In genomic region chr1:80390366-80390765, GRCm38 (mm10) we compare ENCODE assay signal across 22 mouse cellular contexts. TPM values are rescaled to one million over a fixed set of nuclear protein-coding genes. Genes with fewer than 3 reads are reported as not detected.
A peak's percentile ranks its signal among the peaks of the same experiment; 100 is the strongest.
DNase-seq lines count a peak whose midpoint lies in the region; ATAC-seq and TF ChIP-seq lines count a peak whose summit lies in the region.
"Had no signal": no experiment of that assay in that cellular context is flagged by ENCODE, and none has a peak within 500 bp of the region (broad histone marks: within the 10 kb centered on the region; RNA-seq: fewer than 3 reads in every experiment).

No protein-coding gene starts in this region.

- DNase-seq in CH12.LX (ENCODE audit: extremely low read depth) = no peak
- DNase-seq in ovary, postnatal 36 days (ENCODE audit: low spot score) = no peak
- no peak for DNase-seq in heart, embryonic 10.5 days (ENCODE audit: low spot score)
- no peak for DNase-seq in Muller cell, postnatal 12 days (ENCODE audit: inconsistent ontology term)
- DNase-seq: adrenal gland, postnatal 14 days; cerebellum, adult 11-12 months; cerebellum, adult 9-10 months; cerebellum, postnatal 25 days; gastrocnemius, postnatal 10 days; heart, adult 18-20 months; heart, postnatal 14 days had no signal

- WGBS in forebrain, embryonic 15.5 days = 61% methylated on average over 3 of the region's 3 CpGs
- 77% methylated on average over 3 of the region's 3 CpGs for WGBS in forebrain, embryonic 12.5 days
- WGBS in embryonic facial prominence, embryonic 15.5 days = 53% methylated on average over 3 of the region's 3 CpGs
- 71% methylated on average over 3 of the region's 3 CpGs for WGBS in heart, embryonic 10.5 days

- TF ChIP-seq CTCF in CH12.LX (conservative IDR thresholded peaks at IDR 0.05 in 1 of 2, IDR thresholded peaks at IDR 0.05 in 1 of 2; ENCODE audit: low read depth in 2 of 2, low read length in 2 of 2) = no peak
- no peak for TF ChIP-seq CTCF in bone marrow macrophage, adult 2 months (IDR thresholded peaks at IDR 0.05; ENCODE audit: low read depth, low read length)

- H3K9ac ChIP-seq in forebrain, embryonic 15.5 days (replicated peaks) = no peak overlapping the region
- H3K9ac ChIP-seq in forebrain, embryonic 12.5 days = no peak overlapping the region
- H3K9ac ChIP-seq in CH12.LX (ENCODE audit: insufficient read depth, low read depth) = no peak overlapping the region
- no peak overlapping the region for H3K9ac ChIP-seq in embryonic facial prominence, embryonic 15.5 days
- H3K9ac ChIP-seq: embryonic facial prominence, embryonic 13.5 days; heart, embryonic 15.5 days; hindbrain, embryonic 13.5 days had no signal

- H3K79me2 ChIP-seq in CH12.LX (replicated peaks; ENCODE audit: control insufficient read depth, extremely low read depth, insufficient read depth, poor library complexity, severe bottlenecking) = no peaks in the 10 kb centered on the region

- H3K36me3 ChIP-seq in forebrain, embryonic 15.5 days = no peaks in the 10 kb centered on the region
- H3K36me3 ChIP-seq in forebrain, embryonic 12.5 days (replicated peaks) = no peaks in the 10 kb centered on the region
- no peaks in the 10 kb centered on the region for H3K36me3 ChIP-seq in CH12.LX (replicated peaks in 1 of 2; ENCODE audit: control insufficient read depth in 1 of 2, insufficient read depth in 1 of 2, low read length in 1 of 2)
- no peaks in the 10 kb centered on the region for H3K36me3 ChIP-seq in embryonic facial prominence, embryonic 15.5 days
- H3K36me3 ChIP-seq in heart, embryonic 10.5 days = no peaks in the 10 kb centered on the region
- H3K36me3 ChIP-seq: embryonic facial prominence, embryonic 13.5 days; G1E; heart, embryonic 15.5 days; hindbrain, embryonic 13.5 days had no signal

- ATAC-seq in forebrain, embryonic 15.5 days (replicated peaks) = peak; percentile 61; the same call in 1 of the 2 replicates
- no peak for ATAC-seq in forebrain, embryonic 12.5 days (ENCODE audit: low FRiP score)
- ATAC-seq in embryonic facial prominence, embryonic 15.5 days (ENCODE audit: insufficient number of reproducible peaks, low FRiP score, low TSS enrichment, low read depth) = no peak
- ATAC-seq: intestine, embryonic 16.5 days had no signal

- no peak overlapping the region for H3K4me3 ChIP-seq in forebrain, embryonic 15.5 days
- H3K4me3 ChIP-seq in forebrain, embryonic 12.5 days (replicated peaks) = no peak overlapping the region
- H3K4me3 ChIP-seq in CH12.LX (replicated peaks in 1 of 3; ENCODE audit: low read depth in 2 of 3, low read length in 2 of 3, poor library complexity in 1 of 3) = no peak overlapping the region
- no peak overlapping the region for H3K4me3 ChIP-seq in bone marrow macrophage, adult 2 months (ENCODE audit: insufficient read depth, low read length)
- no peak overlapping the region for H3K4me3 ChIP-seq in embryonic facial prominence, embryonic 15.5 days (replicated peaks)
- H3K4me3 ChIP-seq in heart, embryonic 10.5 days = no peak overlapping the region
- H3K4me3 ChIP-seq: embryonic facial prominence, embryonic 13.5 days; erythroblast, embryonic 14.5 days; heart, embryonic 15.5 days; hindbrain, embryonic 13.5 days had no signal

- H3K27me3 ChIP-seq in forebrain, embryonic 15.5 days = no peaks in the 10 kb centered on the region
- no peaks in the 10 kb centered on the region for H3K27me3 ChIP-seq in forebrain, embryonic 12.5 days
- no peaks in the 10 kb centered on the region for H3K27me3 ChIP-seq in CH12.LX (replicated peaks)
- H3K27me3 ChIP-seq in embryonic facial prominence, embryonic 15.5 days = no peaks in the 10 kb centered on the region
- H3K27me3 ChIP-seq in heart, embryonic 10.5 days (ENCODE audit: insufficient read depth, poor library complexity, severe bottlenecking) = no peaks in the 10 kb centered on the region
- H3K27me3 ChIP-seq: embryonic facial prominence, embryonic 13.5 days; heart, embryonic 15.5 days; hindbrain, embryonic 13.5 days had no signal

- no peak overlapping the region for H3K4me2 ChIP-seq in forebrain, embryonic 15.5 days (replicated peaks)
- H3K4me2 ChIP-seq in forebrain, embryonic 12.5 days = no peak overlapping the region
- no peak overlapping the region for H3K4me2 ChIP-seq in CH12.LX (ENCODE audit: insufficient read depth, low read depth, poor library complexity, severe bottlenecking)
- no peak overlapping the region for H3K4me2 ChIP-seq in embryonic facial prominence, embryonic 15.5 days (replicated peaks)
- H3K4me2 ChIP-seq: embryonic facial prominence, embryonic 13.5 days; heart, embryonic 11.5 days; heart, embryonic 15.5 days; hindbrain, embryonic 13.5 days had no signal

- H3K4me1 ChIP-seq in forebrain, embryonic 15.5 days = no peaks in the 10 kb centered on the region
- no peaks in the 10 kb centered on the region for H3K4me1 ChIP-seq in forebrain, embryonic 12.5 days
- peaks cover 0 to 8% of the 10 kb centered on the region in 2 experiments; a peak in 1 of 4 replicates for H3K4me1 ChIP-seq in CH12.LX (ENCODE audit: control insufficient read depth in 1 of 2, insufficient read depth in 2 of 2)
- H3K4me1 ChIP-seq in bone marrow macrophage, adult 2 months (ENCODE audit: control insufficient read depth, insufficient read depth, low read length) = peaks cover 11% of the 10 kb centered on the region
- no peaks in the 10 kb centered on the region for H3K4me1 ChIP-seq in embryonic facial prominence, embryonic 15.5 days
- H3K4me1 ChIP-seq in heart, embryonic 10.5 days = no peaks in the 10 kb centered on the region
- H3K4me1 ChIP-seq: embryonic facial prominence, embryonic 13.5 days; heart, embryonic 15.5 days; hindbrain, embryonic 13.5 days had no signal

- TF ChIP-seq RAD21 in CH12.LX (IDR thresholded peaks at IDR 0.05; ENCODE audit: low read depth, low read length) = no peak

- TF ChIP-seq POLR2A in CH12.LX (IDR thresholded peaks at IDR 0.05; ENCODE audit: low read depth, low read length) = no peak
- TF ChIP-seq POLR2A in bone marrow macrophage, adult 2 months (IDR thresholded peaks at IDR 0.05; ENCODE audit: borderline replicate concordance, low read depth, low read length) = no peak

- H3K9me3 ChIP-seq in forebrain, embryonic 15.5 days = no peaks in the 10 kb centered on the region
- no peaks in the 10 kb centered on the region for H3K9me3 ChIP-seq in forebrain, embryonic 12.5 days
- H3K9me3 ChIP-seq in CH12.LX (replicated peaks; ENCODE audit: low read length) = no peaks in the 10 kb centered on the region
- H3K9me3 ChIP-seq in embryonic facial prominence, embryonic 15.5 days (replicated peaks) = no peaks in the 10 kb centered on the region
- H3K9me3 ChIP-seq in heart, embryonic 10.5 days = no peaks in the 10 kb centered on the region
- H3K9me3 ChIP-seq: embryonic facial prominence, embryonic 13.5 days; G1E; heart, embryonic 15.5 days; hindbrain, embryonic 13.5 days had no signal

- peak overlapping the region; percentile 52; the same call in 1 of the 2 replicates for H3K27ac ChIP-seq in forebrain, embryonic 15.5 days (replicated peaks)
- H3K27ac ChIP-seq in forebrain, embryonic 12.5 days = no peak overlapping the region
- H3K27ac ChIP-seq in CH12.LX (ENCODE audit: insufficient read depth, low read depth) = no peak overlapping the region
- peak overlapping the region; percentile 24 for H3K27ac ChIP-seq in bone marrow macrophage, adult 2 months (ENCODE audit: insufficient read depth, low read depth, low read length)
- 0 out of 2 replicates have a peak overlapping the region, but pooled peaks have one; percentile 11 for H3K27ac ChIP-seq in embryonic facial prominence, embryonic 15.5 days (replicated peaks)
- no peak overlapping the region for H3K27ac ChIP-seq in heart, embryonic 10.5 days
- H3K27ac ChIP-seq: embryonic facial prominence, embryonic 13.5 days; heart, embryonic 15.5 days; hindbrain, embryonic 13.5 days had no signal

- no peak for TF ChIP-seq EP300 in CH12.LX (IDR thresholded peaks at IDR 0.05; ENCODE audit: low read length)

- dilution Hi-C loops in CH12.LX (cut with MboI; ENCODE audit: extremely low pct_ligation_motif_present, extremely low pct_unique_long_range_greater_than_20kb, low sequenced_read_pairs) = no loop called here

- in situ Hi-C loops in CH12.LX (cut with MboI; ENCODE audit: low pct_ligation_motif_present, low pct_unique_long_range_greater_than_20kb, low sequenced_read_pairs) = no loop called here

TF ChIP-seq in CH12.LX, 34 proteins besides CTCF, POLR2A, EP300 and RAD21:
- TF ChIP-seq CHD1 (IDR thresholded peaks at IDR 0.05; ENCODE audit: low read depth, low read length) (no peak), JUND (conservative IDR thresholded peaks at IDR 0.05; ENCODE audit: low read depth, low read length) (0 out of 2 replicates have a peak, but pooled peaks have one; percentile 24)

RNA-seq across cellular contexts. Expression of gene Cul3, which starts 50.1 kb away (rescaled TPM):
- 34.3 and 35.2 TPM in 2 replicates for polyA plus RNA-seq in forebrain, embryonic 15.5 days (2015; fragmentation: Nextera tagmentation; extraction: Ambion mirVana)
- polyA plus RNA-seq in forebrain, embryonic 12.5 days (2016; fragmentation: Nextera tagmentation; extraction: Ambion mirVana) = 28.9 and 34.1 TPM in 2 replicates
- total RNA-seq in CH12.LX (2012; rRNA removed) (65.5 and 82.2 TPM in 2 replicates), CH12.LX (2014; rRNA removed) (232 and 237 TPM in 2 replicates)
- 148 and 176 TPM in 2 replicates for polyA plus RNA-seq in CH12.LX (2012; ENCODE audit: insufficient read length, low read depth)
- polyA plus RNA-seq in bone marrow macrophage, adult 2 months (2012; ENCODE audit: insufficient read depth, insufficient read length, missing spikeins) = 95.8 and 119 TPM in 2 replicates
- 29.3 and 44.6 TPM in 2 replicates for polyA plus RNA-seq in embryonic facial prominence, embryonic 15.5 days (2015; fragmentation: Nextera tagmentation; extraction: Ambion mirVana)
- 20.0 and 26.2 TPM in 2 replicates for polyA plus RNA-seq in heart, embryonic 10.5 days (2016; fragmentation: Nextera tagmentation; extraction: Ambion mirVana)

Comparison
In these comparisons a context has a peak if more than half of its experiments do, and no peak if none do; other contexts are left out.
1. H3K27ac ChIP-seq: peak in forebrain, embryonic 15.5 days (single experiment), bone marrow macrophage, adult 2 months (single experiment) and embryonic facial prominence, embryonic 15.5 days (single experiment); none in forebrain, embryonic 12.5 days (single experiment), CH12.LX (single experiment) and heart, embryonic 10.5 days (single experiment).